Mouse (Mus musculus) gastrocnemius, postnatal 14 days (tissue): Measurements from ENCODE around the gene Kidins220. TPM values are rescaled to one million over a fixed set of nuclear protein-coding genes. Genes with fewer than 3 reads are reported as not detected.

Source experiments
- DNase-seq: peaks from one replicate; pipeline ENCODE4 v3.0.0; 2021; ENCODE audit warnings: mixed read lengths
- intact Hi-C: fragments of 180-260 bp; cut with DNase I; formaldehyde crosslinking; loops from one replicate; pipeline ENCODE4 v1.15.1; 2025; ENCODE audit warnings: low total_unique reads
- long read RNA-seq, 2 experiments: library from polyadenylated mRNA; stranded (forward); transcript quantifications; one replicate each; pipeline ENCODE4 v2.0.0; 2021
- total RNA-seq, 2 experiments: library from RNA; stranded (reverse); gene quantifications; 2 replicates each; pipeline ENCODE4 v1.2.3; 2021

Kidins220 gene
- 10 to 100 TPM; 31.9 to 35.8 TPM for total RNA-seq
- long read RNA-seq, experiment 1, partial matches to known transcripts: 1 of 27 reads
- long read RNA-seq, experiment 1, other reads (novel, unspliced or antisense): 26 of 27 reads
- long read RNA-seq, experiment 2, partial matches to known transcripts: 1 of 18 reads
- long read RNA-seq, experiment 2, other reads (novel, unspliced or antisense): 17 of 18 reads

DNA sequence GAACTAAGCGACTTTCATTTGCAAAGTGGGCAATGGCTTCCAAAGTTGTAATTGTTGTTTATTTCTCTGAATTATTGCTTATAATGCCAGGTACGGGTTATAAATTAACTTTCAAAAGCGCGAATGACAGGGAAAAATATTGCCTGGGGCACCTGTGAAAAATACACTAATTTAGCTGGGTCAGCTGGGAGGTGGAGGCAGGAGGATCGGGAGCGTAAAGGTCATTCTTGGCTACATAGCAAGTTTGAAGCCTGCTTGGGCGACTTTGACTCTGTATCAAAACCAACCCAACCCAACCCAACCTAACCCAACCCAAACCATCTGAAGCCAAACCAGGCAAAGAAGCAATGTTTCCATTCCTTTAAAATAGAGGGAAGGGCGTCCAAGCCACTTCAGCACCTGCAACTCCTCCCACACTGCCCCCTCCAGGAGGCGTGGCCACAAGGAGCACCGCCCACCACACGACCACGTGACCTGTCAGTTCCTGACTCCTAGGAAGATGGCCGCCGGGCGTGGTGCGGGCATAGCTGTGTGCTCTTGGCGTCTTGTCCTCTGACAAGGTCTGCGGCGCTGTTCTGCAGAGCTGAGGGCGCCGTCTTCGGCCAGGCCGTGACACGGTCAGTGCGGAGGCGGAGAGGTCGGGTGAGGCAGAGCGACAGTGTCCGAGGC, at the start of gene Kidins220:
Kidins220 (plus strand) TSS at position 480 of the 669 bp plus-strand sequence.
- peak; percentile 96 for DNase-seq
- intact Hi-C loops: no loop called here

DNA sequence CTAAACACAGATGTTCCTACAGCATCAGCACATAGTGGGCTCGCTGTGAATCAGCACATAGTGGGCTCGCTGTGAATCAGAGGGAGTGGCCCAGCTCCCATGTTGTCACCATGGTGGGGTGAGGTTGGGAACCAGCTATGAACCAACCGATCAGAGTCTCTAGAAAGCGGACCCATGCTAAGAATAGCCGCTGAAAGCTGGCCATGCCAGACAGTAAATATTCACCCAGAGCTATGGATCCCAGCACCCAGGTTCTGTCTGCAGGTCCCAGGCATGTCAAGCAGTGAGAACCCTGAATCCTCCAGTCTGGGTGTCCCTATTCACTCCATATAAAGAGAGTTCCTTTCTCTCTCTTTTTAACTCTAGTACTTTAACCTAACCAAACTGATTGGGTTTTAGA, 49.4 kb upstream of the Kidins220 start:
- no peak for DNase-seq
- intact Hi-C loops: no loop called here

DNA sequence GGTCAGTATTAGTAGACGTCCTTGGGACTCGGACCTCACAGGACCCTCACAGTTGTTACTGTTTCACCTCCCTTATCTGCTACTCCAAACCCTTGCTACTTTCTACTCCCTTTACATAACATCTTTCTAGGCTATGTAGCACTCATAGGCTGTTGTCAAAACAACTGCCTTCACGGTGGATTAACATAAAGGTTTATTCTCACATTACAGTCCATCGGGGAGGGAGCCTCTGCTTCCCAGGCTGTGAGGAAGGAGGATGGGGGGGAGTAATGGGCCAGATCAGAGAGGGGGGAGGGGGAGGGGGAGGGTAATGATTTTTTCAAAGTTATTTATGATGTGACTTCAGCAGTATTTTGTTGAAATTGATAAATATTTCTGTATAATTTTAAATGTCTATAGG, 49.0 kb upstream of the Kidins220 start:
- intact Hi-C loops: no loop called here
- no peak for DNase-seq

DNA sequence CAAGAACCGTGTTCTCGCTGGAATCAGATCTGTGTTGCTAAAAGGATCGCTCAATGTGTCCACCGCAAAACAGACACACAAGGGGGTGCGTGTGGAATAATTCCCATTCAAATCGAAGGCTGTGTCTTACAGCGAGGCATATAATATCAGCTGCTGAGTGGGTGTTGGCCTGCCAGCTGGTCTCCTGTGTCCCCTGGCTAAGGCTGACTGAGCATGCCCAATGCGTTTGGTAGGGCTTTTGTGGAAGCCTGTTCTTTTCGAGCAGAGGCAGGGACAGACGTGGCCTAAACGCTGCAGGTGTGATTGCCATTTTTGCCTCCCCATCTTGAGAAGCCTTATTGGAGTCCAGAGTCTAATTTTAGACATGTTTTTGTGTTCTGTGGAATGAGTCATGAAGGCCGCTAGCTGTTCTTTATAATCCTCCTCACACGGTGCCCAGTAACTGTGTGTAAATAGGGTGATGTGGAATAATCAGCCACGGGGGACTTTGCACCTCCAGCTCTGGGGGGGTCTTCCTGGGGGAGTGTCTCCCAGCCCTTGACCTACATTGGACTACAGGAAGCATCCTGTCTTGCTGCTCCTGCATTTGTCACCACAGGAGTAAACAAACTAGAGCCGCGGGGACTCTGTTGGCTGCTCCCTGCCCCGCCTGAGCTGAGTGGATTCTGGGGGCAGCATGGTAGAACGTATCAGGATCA, 46.5 kb upstream of the Kidins220 start:
- no peak for DNase-seq
- intact Hi-C loops: no loop called here

DNA sequence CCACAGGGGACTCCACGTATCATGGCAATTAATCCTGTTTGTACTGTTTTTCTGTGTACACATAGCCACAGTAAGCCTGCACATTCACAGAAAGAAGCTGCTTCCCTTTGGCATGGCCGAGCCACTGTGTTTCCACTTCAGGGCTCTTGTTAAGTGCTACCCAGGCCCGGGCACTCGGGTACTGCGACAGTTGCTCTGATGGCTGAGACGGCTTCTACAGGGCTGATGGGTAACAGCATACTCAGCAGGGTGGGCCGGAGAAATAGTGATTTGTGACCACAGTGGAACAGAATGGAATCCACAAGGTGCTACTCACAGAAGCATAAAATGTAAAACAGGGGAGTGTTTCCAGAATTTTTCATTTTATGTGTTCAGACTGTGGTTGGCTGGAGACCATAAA, 45.7 kb upstream of the Kidins220 start:
- DNase-seq: no peak
- intact Hi-C loops: no loop called here

DNA sequence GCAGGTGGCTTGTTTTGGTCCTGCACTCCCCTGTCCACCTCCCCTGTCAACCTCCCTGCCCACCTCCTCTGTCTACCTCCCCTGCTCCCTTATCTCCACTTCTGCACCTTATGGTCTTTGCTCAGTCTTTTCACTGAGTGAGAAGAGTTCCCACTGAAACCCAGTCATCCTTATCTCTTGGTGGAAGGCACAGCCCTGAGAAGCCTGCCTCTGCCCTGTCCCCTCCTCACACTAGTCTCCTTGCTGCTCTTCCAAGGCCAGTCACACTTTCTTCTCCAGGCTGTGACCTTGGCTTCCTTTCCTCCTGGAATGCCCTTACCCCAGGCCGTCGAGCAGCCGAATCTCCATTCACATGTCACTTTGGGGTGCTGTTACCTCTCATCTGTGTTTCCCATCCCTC, 44.0 kb upstream of the Kidins220 start:
- intact Hi-C loops: no loop called here
- no peak for DNase-seq

DNA sequence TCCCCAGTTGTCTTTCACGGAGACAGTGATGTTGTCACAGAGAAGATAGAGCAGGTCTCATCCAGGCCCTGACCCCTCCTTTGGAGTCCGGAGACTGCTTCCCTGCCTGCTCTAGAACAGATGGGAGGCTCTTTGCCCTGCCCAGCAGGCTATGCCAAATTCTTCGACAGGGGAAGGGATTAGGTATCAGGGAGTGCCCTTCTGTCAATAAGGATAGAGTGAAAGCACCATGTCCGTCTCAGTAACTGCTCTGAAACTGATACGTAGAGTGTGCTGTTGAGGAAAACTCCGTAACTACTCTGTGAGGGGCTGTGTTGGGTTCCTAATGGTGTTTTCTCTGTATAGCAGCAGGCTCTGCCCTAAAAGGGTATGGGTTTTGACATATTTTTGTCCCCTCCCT, 42.6 kb upstream of the Kidins220 start:
- peak; percentile 28 for DNase-seq
- intact Hi-C loops: no loop called here

DNA sequence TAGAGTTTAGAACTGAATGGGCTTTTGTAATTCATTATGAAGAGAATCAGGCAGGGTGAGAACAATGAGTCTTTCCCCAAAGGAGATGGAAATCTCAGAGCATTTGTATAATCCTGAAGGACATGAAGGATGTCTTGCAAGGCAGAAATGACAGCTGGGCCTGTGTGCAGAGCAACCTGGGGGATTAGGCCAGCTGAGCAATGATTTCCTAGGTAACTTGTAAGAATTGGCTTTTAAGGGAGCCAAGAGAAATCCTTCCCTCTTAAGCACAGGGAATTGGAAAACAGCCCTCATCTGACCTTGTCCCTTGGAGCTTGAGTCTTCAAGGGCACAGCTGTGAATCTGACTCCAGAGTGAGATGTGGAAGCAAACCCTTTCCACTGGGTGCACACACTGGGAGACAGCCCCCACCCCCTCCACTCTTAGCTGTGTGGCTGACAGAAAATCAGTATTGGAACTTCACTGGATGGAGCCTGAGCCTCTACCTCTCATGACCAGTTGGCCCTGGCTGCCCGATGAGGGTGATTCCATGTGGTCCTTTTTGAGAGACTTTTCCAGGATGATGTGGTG, 41.4 kb upstream of the Kidins220 start:
- intact Hi-C loops: no loop called here
- no peak for DNase-seq

DNA sequence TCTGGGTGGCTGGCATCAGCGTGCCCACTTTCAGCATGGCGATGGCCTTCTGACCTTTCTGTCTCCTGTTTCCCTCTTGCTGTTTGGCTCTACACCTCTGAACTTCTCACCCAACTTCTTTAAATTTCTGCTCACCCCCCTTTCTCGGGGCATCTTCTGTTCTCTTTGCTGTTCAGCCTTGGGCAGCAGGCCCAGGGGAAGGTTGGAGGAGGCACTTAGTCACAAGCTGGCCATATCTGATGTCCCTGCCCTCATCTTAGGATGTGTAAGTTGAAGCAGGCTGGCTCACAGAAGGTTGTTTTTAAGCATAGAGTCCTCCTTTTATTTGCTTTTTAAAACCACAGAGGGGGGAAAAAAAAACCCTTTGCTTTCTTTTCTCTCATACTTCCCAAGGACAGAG, 40.7 kb upstream of the Kidins220 start:
- intact Hi-C loops: no loop called here
- DNase-seq: no peak

DNA sequence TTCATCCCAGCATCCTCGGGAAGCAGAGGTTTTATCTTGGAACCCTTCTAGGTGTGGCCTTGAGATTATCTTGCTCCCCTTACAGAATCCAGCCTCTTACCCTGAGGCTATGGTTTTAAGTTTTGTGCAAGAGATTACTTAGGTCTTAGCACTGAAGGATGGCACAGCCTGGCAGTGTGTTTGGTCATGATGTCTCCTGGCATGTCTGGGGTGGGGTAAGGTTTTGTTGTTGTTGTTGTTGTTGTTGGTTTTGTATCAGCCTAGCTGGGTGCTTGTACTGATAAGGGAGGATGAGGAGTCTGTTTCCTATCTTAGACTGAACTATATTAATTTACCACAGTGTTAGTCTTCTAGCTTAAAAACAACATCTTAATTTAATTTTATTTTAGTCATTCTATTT, 38.4 kb upstream of the Kidins220 start:
- intact Hi-C loops: no loop called here
- DNase-seq: no peak

DNA sequence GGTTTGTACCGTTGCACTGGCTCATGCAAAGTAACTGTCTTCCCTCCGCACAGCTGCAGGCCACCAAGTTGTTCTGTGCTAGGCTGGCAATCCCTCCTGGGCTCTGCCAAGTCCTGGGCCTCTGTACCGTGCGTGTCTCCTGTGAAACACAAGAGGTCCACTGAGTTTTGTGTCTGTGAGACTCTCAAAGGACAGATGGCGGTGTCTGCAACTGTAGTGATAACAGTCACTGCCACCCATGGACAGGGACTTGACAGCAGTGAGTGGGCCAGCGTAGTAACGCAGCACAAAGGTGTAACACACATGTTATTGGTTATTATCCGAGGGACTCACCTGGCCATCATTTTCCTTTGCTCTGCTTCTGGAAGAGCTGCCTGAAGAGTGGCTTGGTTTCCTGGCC, 35.4 kb upstream of the Kidins220 start:
- intact Hi-C loops: no loop called here

DNA sequence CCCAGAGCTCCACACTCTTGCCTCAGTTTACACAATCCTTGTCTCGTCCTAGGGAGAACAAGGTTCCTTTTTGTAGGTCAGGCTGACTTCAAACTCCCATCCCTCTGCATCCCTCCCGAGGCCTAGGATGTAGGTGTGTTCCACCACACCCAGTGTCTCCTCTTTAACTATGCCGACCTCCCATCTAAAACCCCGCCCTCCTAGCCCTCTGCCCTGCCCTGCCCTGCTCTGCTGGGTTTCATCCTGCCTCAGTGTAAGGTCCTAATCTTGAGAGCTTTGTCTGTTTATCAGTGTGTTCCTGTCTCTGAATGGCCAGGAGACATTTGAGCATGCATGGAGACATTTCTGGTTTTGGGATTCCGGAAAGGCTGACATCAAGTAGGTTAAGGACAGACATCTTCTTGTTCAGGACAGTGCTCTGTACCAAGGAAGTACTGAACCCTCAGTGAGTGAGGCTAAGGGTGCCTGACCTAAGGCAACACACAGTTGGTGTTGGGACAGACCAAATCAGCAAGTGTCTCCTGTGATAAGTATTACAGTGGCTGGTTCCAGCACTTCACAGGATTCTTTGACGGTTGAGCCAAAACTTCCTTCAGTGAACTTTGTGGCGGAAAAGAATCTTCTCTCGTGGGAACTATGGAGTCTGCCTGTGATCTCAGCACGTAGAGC, 32.0 kb upstream of the Kidins220 start:
- no peak for DNase-seq
- intact Hi-C loops: no loop called here

More for the DNA sequence above, 35.4 kb upstream of the Kidins220 start:
- no peak for DNase-seq

DNA sequence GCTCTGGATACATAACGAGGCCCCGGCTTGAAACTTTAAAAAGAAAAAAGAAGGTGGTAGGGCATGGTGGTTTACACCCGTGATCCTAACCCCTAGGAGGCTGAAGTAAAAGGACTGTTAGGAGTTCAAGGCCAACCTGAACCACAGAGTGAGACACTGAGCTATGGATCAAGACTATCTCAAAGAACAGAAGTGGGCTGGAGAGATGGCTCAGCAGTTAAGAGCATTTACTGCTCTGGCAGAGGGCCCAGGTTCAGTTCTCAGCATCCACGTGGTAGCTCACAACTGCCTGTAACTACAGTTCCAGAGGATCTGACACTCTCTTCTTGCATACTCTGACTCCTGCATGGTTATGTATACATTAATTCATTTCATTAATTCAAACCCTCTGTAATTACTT, 31.3 kb upstream of the Kidins220 start:
- DNase-seq: no peak
- intact Hi-C loops: no loop called here

DNA sequence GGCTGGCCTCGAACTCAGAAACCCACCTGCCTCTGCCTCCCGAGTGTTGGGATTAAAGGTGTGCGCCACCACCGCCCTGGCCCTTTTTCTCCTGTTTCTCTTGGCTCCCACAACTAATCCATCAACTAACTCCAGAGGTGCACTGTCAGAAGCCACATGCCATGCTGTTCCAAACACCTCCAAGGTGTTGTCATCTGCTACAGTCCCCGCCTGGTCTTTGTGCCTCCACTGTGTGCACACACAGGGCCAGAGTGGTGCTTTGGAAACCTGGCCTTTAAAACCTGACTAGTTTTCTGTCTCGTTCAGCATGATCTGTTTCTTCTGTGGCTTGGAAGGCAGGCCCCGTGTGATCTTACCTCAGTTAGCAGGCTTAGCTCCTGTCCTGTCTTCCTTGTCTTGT, 30.1 kb upstream of the Kidins220 start:
- DNase-seq: no peak
- intact Hi-C loops: no loop called here

DNA sequence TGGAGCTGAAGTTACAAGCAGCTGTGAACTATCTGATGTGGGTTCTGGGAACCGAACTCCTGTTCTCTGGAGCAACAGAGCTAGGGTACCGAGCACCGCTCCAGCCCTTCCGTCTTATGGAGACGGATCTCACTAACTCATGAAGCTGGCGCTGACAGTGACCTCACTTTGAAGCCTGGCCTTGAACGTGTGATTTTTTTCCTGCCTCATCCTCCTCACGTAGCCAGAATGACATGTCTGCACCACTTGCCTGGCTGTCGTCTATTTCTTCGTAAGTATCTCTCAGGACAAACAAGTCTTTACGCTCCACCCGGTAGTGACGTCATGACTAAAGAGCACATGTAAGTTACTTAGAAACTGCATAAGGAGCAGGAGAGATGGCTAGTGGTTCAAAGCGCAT, 27.7 kb upstream of the Kidins220 start:
- DNase-seq: no peak
- intact Hi-C loops: no loop called here

DNA sequence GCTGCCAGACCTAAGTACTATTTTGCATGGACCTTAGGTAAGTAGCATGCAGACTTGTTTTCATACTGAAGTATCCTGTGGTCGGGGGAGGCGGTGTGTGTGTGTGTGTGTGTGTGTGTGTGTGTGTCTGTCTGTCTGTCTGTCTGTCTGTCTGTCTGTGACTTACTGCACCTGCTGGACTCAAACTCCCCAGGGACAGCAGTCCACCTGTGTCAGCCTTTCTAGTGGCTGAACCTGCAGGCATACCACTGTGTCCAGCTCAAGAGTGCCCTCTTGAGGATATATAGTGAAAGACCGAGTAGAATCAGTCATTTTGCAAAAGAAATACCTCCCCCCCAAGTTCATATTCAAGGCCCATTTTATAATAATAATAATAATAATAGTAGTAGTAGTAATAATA, 26.4 kb upstream of the Kidins220 start:
- intact Hi-C loops: loop anchor here (2.0 kb wide), 1 partner anchor 232 kb away; no protein-coding TSS in a partner anchor
- DNase-seq: no peak

DNA sequence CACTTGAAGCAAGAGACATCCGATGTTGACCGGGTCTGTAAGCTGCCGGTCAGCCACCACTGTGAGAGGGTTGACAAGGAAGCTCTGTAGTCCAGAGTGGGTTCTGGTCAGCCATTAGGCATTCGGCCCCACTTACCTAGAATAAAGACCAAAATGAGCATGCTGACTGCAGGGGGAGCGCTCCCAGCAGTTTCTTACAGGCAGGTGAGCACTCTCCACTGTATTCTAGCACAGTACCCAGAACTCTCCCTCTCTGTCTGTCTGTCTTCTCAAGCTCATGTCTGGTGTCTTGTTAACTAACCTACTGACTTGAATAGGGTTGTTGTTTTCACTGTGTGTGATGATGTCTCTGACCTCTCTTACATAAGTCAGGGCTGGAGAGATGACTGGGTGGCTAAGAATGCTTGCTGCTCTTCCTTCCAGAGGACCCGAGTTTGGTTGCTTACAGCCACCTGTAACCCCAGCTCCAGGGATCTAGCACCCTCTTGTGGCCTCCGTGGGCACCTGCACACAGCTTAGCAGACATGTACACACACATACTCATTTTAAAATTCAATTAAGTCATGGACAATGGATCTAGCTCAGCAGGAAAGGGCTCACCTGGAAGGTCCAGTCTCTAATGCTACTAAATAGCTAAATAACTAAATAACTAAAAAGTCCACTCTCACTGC, 24.2 kb upstream of the Kidins220 start:
- intact Hi-C loops: loop anchor here (10.0 kb wide), 1 partner anchor 316 kb away; no protein-coding TSS in a partner anchor
- DNase-seq: no peak

DNA sequence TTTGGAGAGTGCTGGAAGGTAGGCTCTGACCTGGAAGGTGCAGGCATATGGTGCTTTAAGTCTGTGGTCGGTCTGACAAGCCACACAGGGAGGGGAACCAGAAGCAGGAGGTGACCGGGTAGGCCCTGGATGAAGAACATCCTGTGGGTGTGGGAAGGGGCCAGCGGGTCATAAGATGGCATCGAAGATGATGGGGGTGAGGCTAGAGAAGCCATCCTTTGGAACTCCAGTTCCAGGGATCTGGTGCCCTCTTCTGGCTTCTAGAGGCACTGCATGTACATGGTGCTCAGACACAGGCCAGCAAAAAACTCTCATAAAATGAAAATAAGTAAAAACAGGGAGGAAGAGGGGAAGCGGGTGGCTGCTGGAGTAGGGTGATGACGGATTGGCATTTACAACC, 22.6 kb upstream of the Kidins220 start:
- intact Hi-C loops: loop anchor here (10.0 kb wide), 1 partner anchor 317 kb away; no protein-coding TSS in a partner anchor
- peak; percentile 53 for DNase-seq

DNA sequence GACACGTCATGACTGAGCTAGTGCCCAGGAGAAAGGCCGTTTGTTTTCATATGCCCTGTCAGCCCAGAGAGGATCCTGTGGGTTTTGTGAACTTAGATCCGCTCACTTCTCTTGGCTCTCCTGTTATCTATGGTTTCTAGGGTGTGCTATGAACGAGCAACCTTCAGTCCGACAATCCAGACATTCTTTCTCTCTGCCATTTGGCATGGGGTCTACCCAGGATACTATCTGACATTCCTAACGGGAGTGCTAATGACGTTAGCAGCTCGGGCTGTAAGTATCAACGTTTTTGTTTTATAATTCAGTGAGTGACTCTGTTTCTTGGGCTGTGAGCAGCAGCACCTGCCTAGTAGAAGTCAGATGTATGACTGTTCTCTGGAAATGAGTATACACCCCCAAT, 19.6 kb upstream of the Kidins220 start:
- intact Hi-C loops: loop anchor here (10.0 kb wide), 1 partner anchor 320 kb away; no protein-coding TSS in a partner anchor
- no peak for DNase-seq
